Mouse (Mus musculus): ENCODE results near the gene Trpc7.

Trpc7 gene

DNA sequence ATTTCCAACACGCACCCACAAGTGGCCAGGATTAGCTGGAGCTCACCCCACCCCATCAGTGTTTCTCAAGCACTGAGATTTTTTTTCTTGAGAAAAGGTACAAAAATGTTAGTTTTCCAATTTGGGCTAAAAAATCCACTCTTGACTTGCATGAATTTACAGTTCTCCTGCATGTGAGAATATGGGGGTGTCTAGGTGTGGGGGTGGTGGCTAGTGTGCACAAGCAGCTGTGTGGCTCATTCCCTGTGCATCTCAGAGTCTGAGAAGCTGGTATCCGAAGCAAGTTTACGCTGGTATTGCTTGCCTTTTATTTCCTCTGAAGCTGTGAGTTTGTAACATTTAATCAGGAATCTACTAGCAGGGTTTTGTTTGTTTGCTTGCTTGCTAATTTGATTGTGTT, 105.1 kb downstream of the Trpc7 start:
- no peak for DNase-seq (ENCODE audit: low spot score in 2 of 2)

DNA sequence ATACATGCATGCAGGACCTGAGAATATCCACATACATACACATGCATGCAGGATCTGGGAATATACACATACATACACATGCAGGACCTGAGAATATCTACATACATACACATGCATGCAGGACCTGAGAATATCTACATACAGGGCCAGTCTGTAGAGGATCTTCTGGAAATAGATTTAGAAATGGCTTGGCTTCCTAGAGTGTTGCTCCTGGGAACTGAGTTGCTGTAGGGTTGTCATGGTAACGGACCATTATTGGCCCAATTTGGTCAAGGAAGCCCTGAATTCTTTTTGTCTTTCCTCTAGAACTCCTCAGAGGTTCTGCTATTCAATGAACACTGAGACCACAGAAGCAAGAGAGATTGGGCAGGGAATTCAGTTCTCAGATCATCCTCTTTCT, 113.2 kb downstream of the Trpc7 start:
- no peak for DNase-seq (ENCODE audit: low spot score in 2 of 2)

GRCm38 (mm10) chr13:56781697-56782096, 114.1 kb downstream of the Trpc7 start:
- no peak for DNase-seq (ENCODE audit: low spot score in 2 of 2)

GRCm38 (mm10) chr13:56780746-56781469, 114.9 kb downstream of the Trpc7 start:
- no peak for DNase-seq (ENCODE audit: low spot score in 2 of 2)

GRCm38 (mm10) chr13:56774304-56774703, 121.5 kb downstream of the Trpc7 start:
- no peak for DNase-seq (ENCODE audit: low spot score in 2 of 2)

- DNase-seq (ENCODE audit: low spot score in 2 of 2): no peak
Observed at GRCm38 (mm10) chr13:56773262-56773870, 122.4 kb downstream of the Trpc7 start.

- DNase-seq (ENCODE audit: low spot score in 2 of 2): no peak
Observed at GRCm38 (mm10) chr13:56772592-56772991, 123.2 kb downstream of the Trpc7 start.

DNA sequence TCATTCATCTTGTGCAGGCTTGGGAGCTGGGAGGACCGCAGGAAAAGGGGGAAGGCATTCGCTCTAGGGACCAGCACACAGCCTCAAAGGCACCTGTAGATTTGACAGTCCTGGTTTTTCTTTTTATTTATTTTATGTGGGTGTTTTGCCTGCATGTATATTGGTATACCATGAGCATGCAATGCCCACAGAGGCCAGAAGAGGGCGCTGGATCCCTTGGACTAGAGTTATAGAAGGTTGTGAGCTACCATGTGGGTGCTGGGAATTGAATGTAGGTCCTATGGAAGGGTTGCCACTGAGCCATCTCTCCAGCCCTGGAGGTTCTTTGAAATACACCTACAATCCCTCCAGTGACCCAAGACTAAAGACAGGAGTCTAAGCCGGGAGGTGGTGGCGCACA, 125.0 kb downstream of the Trpc7 start:
- no peak for DNase-seq (ENCODE audit: low spot score in 2 of 2)

DNA sequence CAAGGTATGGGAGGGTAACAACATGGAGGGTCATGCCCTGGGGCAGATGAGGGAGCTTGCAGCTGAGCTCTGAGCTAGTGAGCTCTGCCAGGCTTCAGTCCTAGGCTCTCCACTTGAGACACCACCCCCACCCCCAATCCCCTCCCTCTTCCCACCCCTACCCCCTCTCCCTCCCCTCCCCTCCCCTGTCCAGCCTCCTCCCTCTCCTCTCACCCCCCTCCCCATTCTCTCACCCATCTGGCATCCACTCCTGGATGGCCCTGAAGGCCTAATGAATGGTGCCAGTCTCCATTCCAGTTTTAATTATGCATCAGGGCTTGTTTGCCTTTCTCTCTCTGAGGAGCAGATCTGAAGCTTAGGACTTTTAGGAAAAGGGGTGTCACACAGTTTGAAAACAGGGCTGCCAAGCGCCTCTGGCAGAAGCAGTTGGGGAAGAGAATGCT, 125.6 kb downstream of the Trpc7 start:
- no peak for DNase-seq (ENCODE audit: low spot score in 2 of 2)

DNA sequence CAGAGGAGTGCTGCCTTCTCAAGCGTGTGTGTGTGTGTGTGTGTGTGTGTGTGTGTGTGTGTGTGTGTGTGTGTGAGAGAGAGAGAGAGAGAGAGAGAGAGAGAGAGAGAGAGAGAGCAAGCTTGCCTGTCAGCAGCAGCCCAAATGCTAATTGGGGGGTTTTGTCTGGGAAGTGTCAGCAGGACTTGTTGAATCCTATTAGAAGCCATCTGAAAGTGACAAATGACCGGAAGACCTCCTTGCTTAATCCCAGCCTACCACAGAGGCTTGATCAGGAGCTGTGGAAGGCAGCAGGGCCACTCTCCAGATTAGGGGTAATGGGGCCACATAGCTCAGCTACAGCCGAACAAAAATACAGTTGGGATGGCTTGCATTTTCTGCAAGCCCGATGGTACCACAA, 126.4 kb downstream of the Trpc7 start:
- DNase-seq (ENCODE audit: low spot score in 2 of 2): no peak

DNA sequence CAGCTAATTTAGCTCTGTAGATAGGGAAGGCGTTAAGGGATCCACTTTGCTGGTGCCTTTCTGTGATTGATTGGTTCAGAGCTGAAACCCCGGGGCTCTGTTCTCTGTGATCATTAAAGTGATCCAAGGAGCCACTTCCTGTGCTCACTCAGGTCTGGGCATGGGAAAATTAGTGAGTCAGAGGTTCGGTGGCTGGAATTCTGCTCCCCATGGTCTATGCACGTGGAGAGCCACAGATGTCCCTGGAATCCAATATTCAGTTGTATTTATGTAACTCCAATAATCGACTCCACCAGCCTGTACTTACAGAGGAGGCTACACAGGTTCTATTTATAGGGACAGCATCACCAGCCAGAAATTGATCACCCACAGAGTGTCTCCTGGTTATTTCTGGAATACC, 129.6 kb downstream of the Trpc7 start:
- DNase-seq (ENCODE audit: low spot score in 2 of 2): no peak

- no peak for DNase-seq (ENCODE audit: low spot score in 2 of 2)
Observed at GRCm38 (mm10) chr13:56765284-56766032, 130.3 kb downstream of the Trpc7 start.

- no peak for DNase-seq (ENCODE audit: low spot score in 2 of 2)
Observed at GRCm38 (mm10) chr13:56762446-56763229, 133.2 kb downstream of the Trpc7 start.

- DNase-seq (ENCODE audit: low spot score in 2 of 2): peak in 1 of 2 experiments; percentile 69
Observed at GRCm38 (mm10) chr13:56758492-56758891, 137.3 kb downstream of the Trpc7 start.

GRCm38 (mm10) chr13:56757201-56757600, 138.6 kb downstream of the Trpc7 start:
- no peak for DNase-seq (ENCODE audit: low spot score in 2 of 2)

- no peak for DNase-seq (ENCODE audit: low spot score in 2 of 2)
Observed at GRCm38 (mm10) chr13:56755871-56756270, 139.9 kb downstream of the Trpc7 start.

DNA sequence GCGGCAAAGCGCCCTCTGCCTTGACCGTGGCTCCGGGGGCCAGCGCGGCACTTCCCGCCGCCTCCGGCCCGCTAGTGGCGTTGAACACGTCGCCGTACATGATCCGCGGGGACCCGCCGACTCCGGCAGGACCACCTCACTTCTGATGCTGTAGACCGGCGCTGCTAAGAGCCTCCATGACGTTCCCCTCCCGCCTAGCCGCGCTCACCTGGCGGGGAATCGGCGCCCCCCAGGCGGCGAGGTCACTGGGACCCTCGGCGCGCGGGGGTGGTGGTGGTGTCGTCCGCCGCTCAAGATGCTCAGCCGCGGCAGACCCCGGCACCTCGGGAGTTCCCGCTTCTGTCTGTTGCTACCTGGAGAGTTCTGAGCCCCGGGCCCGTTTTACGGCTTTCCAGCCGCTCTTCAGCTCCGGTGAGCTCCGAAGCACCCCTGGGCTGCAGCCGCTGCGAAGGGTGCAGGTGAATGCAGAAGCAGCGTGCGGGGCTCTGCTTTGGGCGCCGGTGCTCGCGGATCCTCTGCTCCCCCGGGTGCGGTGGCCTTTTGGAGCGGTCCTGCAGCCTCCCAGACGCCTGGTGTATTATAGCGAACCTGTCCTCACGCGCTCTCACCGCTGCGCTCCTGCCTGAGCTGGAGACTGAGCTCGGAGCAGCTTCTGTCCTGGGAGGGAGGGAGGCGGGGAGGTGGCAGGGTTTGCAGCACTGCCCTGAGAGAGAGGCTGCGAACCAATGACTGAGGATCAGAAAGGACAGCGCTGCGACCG, 142.4 kb downstream of the Trpc7 start, which contains the start of gene Gm45623:
Gene Gm45623 (minus strand): TSS at position 636 of the 760 bp plus-strand sequence.
- DNase-seq (ENCODE audit: low spot score in 2 of 2): no peak

DNA sequence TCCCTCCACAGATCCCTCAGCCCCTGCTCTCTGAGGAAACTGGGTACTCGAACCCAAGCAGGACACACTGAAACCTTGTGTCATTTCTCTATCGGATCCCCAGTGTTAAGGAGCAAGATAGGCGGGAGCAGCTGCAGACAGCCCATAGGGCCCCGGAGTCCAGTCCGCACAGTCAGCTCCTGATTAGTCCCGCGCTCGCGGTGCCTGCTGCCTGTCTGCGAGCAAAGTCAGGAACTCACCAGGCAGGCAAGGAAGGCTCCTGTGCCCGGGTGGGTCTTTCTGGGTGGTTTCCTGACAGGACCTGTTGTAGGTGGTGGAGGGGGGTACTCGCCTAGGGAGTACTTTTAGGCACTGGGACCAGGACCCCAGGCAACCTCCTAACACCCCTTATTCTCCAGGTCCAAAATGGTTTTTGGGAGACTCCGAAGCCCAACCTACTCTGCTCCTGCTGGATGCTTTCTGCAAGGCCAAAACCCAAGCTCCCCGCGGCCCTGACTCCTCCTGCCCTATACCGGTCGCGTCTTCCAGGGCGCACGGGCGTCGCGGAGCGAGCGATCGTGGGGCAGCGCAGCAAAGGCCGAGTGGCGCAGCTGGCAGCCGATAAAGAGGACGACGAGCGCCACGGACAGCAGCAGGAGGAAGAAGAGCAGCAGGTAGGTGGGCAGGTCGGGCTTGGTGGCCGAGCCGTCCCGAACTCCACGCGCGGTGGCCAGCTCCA, 143.2 kb downstream of the Trpc7 start:
- no peak for DNase-seq (ENCODE audit: low spot score in 2 of 2)

DNA sequence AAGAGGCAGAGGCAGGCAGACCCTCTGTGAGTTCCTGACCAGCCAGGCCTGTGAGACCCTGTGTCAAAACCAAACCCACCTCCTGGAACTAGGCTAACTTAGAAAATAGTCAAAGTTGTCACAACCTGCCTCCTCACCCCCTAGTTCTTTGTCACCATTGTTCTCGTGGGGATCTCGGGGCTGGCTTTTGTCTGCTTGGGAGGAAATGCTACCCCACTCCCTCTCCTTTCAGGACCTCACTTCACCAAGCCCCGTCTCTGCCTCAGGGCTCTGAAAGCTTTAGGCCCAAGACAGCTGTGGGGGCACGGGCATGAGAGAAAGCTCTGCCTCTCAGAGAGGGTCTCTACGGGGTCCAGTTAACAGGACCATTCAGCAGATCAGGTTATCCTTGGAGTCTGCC, 144.0 kb downstream of the Trpc7 start:
- DNase-seq (ENCODE audit: low spot score in 2 of 2): no peak

GRCm38 (mm10) chr13:56749377-56749776, 146.4 kb downstream of the Trpc7 start:
- no peak for DNase-seq (ENCODE audit: low spot score in 2 of 2)
